Mouse (Mus musculus) liver, embryonic 11.5 days (tissue): ENCODE data around the gene Lrsam1. TPM values are rescaled to one million over a fixed set of nuclear protein-coding genes. Genes with fewer than 3 reads are reported as not detected.
A peak's percentile ranks its signal among the peaks of the same experiment; 100 is the strongest.

ENCODE experiments used
- ATAC-seq: fragments of 200-750 bp; cut with Nextera tagmentation; replicated peaks from 2 replicates; pipeline ENCODE4 v1.8.0; 2017; ENCODE audit warnings: moderate number of reproducible peaks, mild to moderate bottlenecking, moderate TSS enrichment, moderate library complexity; ENCODE audit not compliant: low FRiP score
- DNase-seq: peaks from one replicate; pipeline ENCODE4 v3.0.0-alpha.2; 2017; ENCODE audit warnings: low spot score
- H3K27ac ChIP-seq: fragments of 300-500 bp; sonication (generic); 2 replicates; pipeline ENCODE4 v1.5.1; 2014; ENCODE audit warnings: mild to moderate bottlenecking, low read depth, low read length, control low read depth
- H3K27me3 ChIP-seq: fragments of 300-500 bp; sonication (generic); replicated peaks from 2 replicates; pipeline ENCODE4 v1.6.1; 2014; ENCODE audit warnings: low read length, mixed read lengths; ENCODE audit not compliant: control insufficient read depth, insufficient read depth
- H3K36me3 ChIP-seq: fragments of 300-500 bp; sonication (generic); 2 replicates; pipeline ENCODE4 v1.6.1; 2014; ENCODE audit warnings: mild to moderate bottlenecking, low read length, moderate library complexity, mixed read lengths; ENCODE audit not compliant: control insufficient read depth, insufficient read depth
- H3K4me1 ChIP-seq: fragments of 300-500 bp; sonication (generic); replicated peaks from 2 replicates; pipeline ENCODE4 v1.6.1; 2014; ENCODE audit warnings: low read length, mixed read lengths; ENCODE audit not compliant: control insufficient read depth, insufficient read depth
- H3K4me2 ChIP-seq: fragments of 300-500 bp; sonication (generic); 2 replicates; pipeline ENCODE4 v1.6.1; 2014; ENCODE audit warnings: mild to moderate bottlenecking, control low read depth, moderate library complexity
- H3K4me3 ChIP-seq: fragments of 300-500 bp; sonication (generic); 2 replicates; pipeline ENCODE4 v1.5.1; 2014; ENCODE audit warnings: low read depth, low read length, control low read depth
- H3K9ac ChIP-seq: fragments of 300-500 bp; sonication (generic); 2 replicates; pipeline ENCODE4 v1.6.1; 2014; ENCODE audit warnings: low read depth, low read length, control low read depth
- H3K9me3 ChIP-seq: fragments of 300-500 bp; sonication (generic); 2 replicates; pipeline ENCODE4 v1.6.1; 2016; ENCODE audit warnings: low read length, inconsistent platforms, mixed read lengths; ENCODE audit not compliant: control insufficient read depth
- WGBS: fragments of 180-500 bp; shearing (Covaris S2); extraction: QIAGEN DNeasy Blood & Tissue Kit; methylation state at CpG from one replicate; pipeline ENCODE4 v1.1.7; 2014; 5-methylcytosine and 5-hydroxymethylcytosine counted together
- polyA plus RNA-seq: library from polyadenylated mRNA; unstranded; fragments of >200 nt; fragmentation: Nextera tagmentation; extraction: Ambion mirVana; gene quantifications from 2 replicates; pipeline ENCODE4 v1.2.1, GENCODE M21; 2014

The Lrsam1 gene
- polyA plus RNA-seq, 1 experiment from 2014 or later = 6.1 TPM

DNA sequence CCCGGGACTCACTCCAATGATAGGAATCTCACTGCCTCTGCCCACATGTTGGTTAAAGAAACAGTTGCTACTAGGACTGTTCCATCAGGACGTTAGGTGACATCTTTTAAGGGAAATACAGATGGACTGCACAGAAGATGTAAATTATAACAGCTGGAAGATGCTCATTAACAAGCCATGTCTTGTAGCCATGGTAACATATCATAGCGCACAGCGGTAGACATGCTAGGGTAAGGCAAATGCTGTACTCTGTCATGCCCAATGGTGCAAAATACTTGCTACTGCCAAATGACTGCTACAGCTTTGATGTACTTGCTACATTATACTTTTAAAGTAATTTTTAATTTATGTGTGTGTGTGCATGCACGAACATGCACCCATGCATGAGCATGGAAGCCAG is 15.7 kb upstream of the Lrsam1 start:
- no peak for ATAC-seq
- no peaks in the 10 kb centered on the region for H3K36me3 ChIP-seq
- no peak overlapping the region for H3K4me3 ChIP-seq
- H3K9me3 ChIP-seq = no peaks in the 10 kb centered on the region
- no peak overlapping the region for H3K9ac ChIP-seq
- DNase-seq = no peak
- H3K27ac ChIP-seq = no peak overlapping the region
- H3K27me3 ChIP-seq = no peaks in the 10 kb centered on the region
- H3K4me1 ChIP-seq = peaks cover 22% of the 10 kb centered on the region
- H3K4me2 ChIP-seq = no peak overlapping the region
- WGBS = 69% methylated on average over 5 of the region's 5 CpGs

DNA sequence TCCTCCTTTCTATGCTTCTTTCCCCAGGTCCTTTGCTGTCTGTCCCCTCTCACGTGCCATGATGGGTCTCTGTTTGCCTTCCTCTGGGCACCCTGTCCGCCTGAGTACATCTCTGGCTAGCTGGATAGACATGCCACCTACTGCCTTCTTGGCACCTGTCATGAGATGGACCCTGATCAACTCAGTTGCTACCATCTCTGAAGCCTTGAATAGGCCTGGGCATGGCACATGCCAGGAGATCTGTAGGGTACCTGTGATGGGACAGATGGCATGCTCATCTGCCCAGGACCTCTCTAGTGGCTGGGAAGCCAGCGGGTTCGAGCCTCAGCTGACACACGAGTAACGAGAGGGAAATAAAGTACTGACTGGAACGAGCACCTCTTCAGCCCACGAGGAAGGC is 12.8 kb upstream of the Lrsam1 start:
- DNase-seq (no peak), ATAC-seq (no peak)
- Histone ChIP-seq H3K9ac (no peak overlapping the region), H3K4me3 (no peak overlapping the region), H3K4me2 (no peak overlapping the region), H3K9me3 (no peaks in the 10 kb centered on the region), H3K27ac (no peak overlapping the region), H3K27me3 (no peaks in the 10 kb centered on the region), H3K36me3 (no peaks in the 10 kb centered on the region), H3K4me1 (peaks cover 13% of the 10 kb centered on the region)
- WGBS = 85% methylated on average over 8 of the region's 8 CpGs

DNA sequence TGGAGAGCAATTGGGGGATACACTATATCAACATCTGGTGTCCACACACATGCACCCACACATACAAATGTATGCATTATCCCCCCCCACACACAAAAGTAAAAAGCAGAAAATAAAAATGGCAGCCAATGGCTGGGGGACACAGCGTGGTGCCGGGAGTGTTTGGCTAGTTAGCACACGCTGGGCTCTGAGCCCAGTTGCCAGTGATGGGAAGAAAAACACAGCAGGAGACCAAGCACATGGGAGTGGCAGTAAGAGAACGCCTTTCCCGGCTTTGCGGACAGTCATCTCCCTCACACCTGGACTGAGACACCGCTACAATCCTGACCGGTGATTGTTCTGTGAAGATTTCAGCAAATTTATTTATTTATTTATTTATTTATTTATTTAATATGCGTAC is 9.8 kb upstream of the Lrsam1 start:
- no peak for ATAC-seq
- Histone ChIP-seq H3K9ac (no peak overlapping the region), H3K4me2 (no peak overlapping the region), H3K36me3 (no peaks in the 10 kb centered on the region), H3K4me1 (peaks cover 8% of the 10 kb centered on the region), H3K27ac (no peak overlapping the region), H3K4me3 (no peak overlapping the region), H3K27me3 (no peaks in the 10 kb centered on the region), H3K9me3 (no peaks in the 10 kb centered on the region)
- WGBS = 67% methylated on average over 9 of the region's 9 CpGs
- no peak for DNase-seq

DNA sequence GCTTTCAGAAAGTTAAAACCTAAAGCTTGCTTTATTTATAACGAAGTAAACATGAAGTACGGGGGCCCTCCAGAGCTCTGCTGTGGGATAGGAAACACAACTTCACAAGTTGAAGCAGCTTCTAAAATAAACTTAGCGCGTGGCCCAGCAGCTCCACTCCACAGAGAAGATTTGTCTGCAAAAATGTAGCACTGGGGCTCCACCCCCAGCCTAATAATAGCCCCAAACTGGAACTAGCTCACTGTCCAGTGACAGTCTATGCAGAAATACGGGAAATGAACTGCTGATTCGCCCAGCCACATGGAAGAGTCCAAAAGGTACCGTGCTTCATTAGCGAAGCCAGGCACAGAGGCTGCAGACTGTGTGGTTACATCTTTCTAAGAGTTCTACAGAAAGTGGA is 7.9 kb upstream of the Lrsam1 start:
- H3K4me2 ChIP-seq = no peak overlapping the region
- peaks cover 15% of the 10 kb centered on the region for H3K4me1 ChIP-seq
- ATAC-seq (no peak), DNase-seq (no peak)
- no peak overlapping the region for H3K9ac ChIP-seq
- no peaks in the 10 kb centered on the region for H3K9me3 ChIP-seq
- H3K36me3 ChIP-seq = peaks cover 3% of the 10 kb centered on the region
- no peak overlapping the region for H3K4me3 ChIP-seq
- 73% methylated on average over 8 of the region's 8 CpGs for WGBS
- no peaks in the 10 kb centered on the region for H3K27me3 ChIP-seq
- no peak overlapping the region for H3K27ac ChIP-seq

DNA sequence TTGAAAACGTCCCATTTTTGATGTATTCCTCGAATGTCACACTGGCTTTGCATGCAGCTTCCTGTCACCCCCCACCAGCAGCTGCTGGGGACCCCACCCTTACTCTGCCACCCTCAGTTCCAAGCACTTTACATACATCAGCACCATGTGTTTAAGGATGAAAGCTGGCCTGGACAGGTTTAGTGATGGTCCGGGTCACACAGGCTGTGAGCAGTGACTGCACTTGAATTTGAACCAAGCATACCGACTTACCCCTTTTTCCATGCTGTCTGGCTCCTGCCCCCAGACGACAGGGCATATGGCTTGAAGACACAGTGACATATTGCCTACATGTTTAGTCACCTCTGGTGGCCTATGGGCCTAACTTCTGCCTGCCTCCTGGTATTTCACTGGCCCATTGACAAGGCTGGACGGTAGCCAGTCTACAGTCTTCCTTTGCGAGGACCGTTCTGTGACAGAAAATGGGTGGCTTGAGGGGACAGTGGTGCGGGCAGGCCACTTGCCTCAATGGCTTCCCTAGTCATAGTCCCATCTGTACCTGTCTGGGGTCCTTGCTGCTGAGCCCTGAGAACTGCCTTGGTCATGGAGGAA is 6.7 kb upstream of the Lrsam1 start:
- Histone ChIP-seq H3K4me1 (peaks cover 24% of the 10 kb centered on the region), H3K36me3 (peaks cover 15% of the 10 kb centered on the region), H3K9ac (peak overlapping the region; percentile 93; the same call in 1 of the 2 replicates), H3K27ac (0 out of 2 replicates have a peak overlapping the region, but pooled peaks have one; percentile 96), H3K27me3 (no peaks in the 10 kb centered on the region), H3K4me2 (peak overlapping the region; percentile 94), H3K4me3 (peak overlapping the region; percentile 75), H3K9me3 (no peaks in the 10 kb centered on the region)
- ATAC-seq (no peak), DNase-seq (no peak)
- WGBS = 84% methylated on average over 9 of the region's 9 CpGs

DNA sequence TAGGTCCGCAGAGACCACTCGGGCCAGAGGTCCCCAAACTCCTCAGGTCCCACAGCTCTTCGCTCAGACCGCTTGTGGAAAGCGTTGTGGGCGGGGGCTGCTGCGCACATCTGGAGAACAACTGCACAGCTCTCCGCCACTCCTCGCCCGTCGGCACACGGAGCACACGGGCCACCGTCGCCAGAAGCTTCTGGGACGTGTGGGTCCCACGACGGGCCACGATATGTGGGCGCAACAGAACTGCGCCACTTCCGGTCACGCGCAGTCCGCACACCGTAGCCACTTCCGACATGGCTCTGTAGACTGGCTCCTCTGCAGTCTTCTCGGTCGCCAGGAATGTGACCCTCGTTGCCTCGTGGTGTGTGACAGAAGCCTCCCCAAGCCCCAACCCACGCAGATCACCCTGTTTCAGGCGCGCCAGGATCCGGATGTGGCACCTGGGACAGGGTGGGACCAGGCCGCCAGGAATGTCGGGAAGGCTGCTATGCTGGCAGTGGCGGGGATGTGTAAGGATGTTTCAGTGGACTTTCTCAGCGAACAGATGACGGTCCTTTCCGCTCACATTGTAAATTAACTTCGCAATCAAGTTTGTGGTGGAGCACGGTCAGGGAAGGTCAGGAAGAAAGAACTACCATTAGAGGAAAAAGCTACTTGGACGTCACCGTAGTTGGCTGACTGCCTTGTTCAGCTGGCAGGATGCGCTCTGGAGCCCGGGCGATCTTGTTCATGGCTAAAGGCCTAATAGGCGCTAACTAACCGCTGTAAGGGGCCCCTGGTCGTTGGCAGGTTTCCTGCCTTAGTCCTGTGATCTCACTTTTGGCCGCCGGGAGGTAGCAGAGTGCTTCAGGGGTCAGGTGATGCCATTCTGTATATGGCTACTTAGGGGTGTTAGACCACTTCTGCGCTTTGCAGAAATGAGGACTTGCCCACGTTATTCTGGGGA is 5.5 kb upstream of the Lrsam1 start:
- Histone ChIP-seq H3K4me3 (peak overlapping the region; percentile 75), H3K27me3 (no peaks in the 10 kb centered on the region), H3K36me3 (peaks cover 22% of the 10 kb centered on the region), H3K9me3 (no peaks in the 10 kb centered on the region), H3K9ac (peak overlapping the region; percentile 93), H3K4me2 (peak overlapping the region; percentile 94), H3K27ac (peak overlapping the region; percentile 96), H3K4me1 (peaks cover 27% of the 10 kb centered on the region)
- under 1% methylated on average over 55 of the region's 55 CpGs for WGBS
- DNase-seq (peak; percentile 86), ATAC-seq (peak; percentile 81)

DNA sequence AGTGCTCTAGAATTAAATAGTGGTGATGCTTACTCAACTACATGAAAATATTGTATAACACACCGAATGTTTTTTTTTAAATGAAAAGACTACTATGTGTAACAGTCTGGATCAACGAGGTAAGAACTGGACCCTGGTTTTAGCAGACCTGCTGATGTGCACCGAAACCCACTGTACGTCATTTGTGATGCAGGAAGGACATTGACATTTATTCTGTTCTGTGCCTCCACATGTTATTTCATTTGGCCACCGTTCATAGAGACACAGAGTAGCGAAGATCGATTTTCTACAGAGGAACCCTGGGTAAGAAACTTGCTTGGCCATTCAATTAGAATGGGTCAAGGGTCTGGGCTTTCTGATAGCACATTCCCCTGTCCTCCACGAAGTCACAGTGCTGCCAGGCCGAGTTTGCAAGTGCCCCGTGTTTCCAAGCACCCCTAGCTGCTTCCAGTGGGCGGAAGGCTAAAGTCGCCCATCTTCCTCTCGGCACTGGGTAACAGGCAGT is 4.8 kb upstream of the Lrsam1 start:
- peak overlapping the region; percentile 75 for H3K4me3 ChIP-seq
- DNase-seq (no peak), ATAC-seq (no peak)
- WGBS = 8% methylated on average over 13 of the region's 13 CpGs
- H3K36me3 ChIP-seq = peaks cover 22% of the 10 kb centered on the region
- peaks cover 27% of the 10 kb centered on the region for H3K4me1 ChIP-seq
- H3K27me3 ChIP-seq = no peaks in the 10 kb centered on the region
- peak overlapping the region; percentile 93 for H3K9ac ChIP-seq
- H3K9me3 ChIP-seq = no peaks in the 10 kb centered on the region
- H3K4me2 ChIP-seq = peak overlapping the region; percentile 94
- H3K27ac ChIP-seq = peak overlapping the region; percentile 96

DNA sequence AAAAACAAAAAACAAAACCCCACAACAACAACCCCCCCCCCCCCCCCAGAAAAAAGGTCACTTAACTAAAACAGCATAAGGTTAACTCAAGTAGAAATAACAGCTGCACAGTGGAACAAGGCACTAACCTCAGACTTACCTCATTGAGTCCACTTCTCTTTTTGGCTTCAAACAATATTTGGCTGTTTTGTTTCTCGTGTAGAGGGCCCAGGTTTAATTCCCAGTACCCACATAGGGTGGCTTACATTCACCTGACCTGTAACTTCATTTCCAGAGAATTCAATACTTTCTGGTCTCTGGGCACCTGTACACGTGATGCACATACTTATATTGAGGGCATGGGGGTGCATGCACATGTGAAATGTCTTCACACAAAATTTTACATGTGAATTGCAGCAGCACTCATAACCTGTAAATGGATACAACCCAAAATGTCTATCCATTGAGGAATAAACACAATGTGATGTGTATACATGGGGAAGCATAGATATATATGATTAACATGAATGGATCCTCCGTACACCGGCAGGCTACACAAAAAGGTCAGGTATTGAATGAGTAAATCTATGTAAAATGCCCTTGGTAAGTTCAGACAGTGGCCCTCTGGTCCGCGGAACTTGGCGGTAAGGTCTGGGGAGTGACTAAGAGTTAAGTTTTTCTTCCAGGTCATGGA is 4.2 kb upstream of the Lrsam1 start:
- DNase-seq (peak; percentile 53), ATAC-seq (no peak)

More for the DNA sequence above, 4.2 kb upstream of the Lrsam1 start:
- H3K4me3 ChIP-seq = peak overlapping the region; percentile 75
- peak overlapping the region; percentile 94 for H3K4me2 ChIP-seq
- H3K9me3 ChIP-seq = no peaks in the 10 kb centered on the region
- whole genome bisulfite sequencing = 9% methylated on average over 7 of the region's 7 CpGs
- H3K36me3 ChIP-seq = peaks cover 22% of the 10 kb centered on the region
- peak overlapping the region; percentile 99 for H3K27ac ChIP-seq
- peaks cover 31% of the 10 kb centered on the region for H3K4me1 ChIP-seq
- H3K27me3 ChIP-seq = no peaks in the 10 kb centered on the region
- peak overlapping the region; percentile 93 for H3K9ac ChIP-seq
